Mouse (Mus musculus): Measurements from ENCODE around the gene Cyp1b1. TPM values are rescaled to one million over a fixed set of nuclear protein-coding genes. Genes with fewer than 3 reads are reported as not detected.

Gene Cyp1b1
- 1 to 10 TPM in 1 of 2 experiments, under 1 TPM in 1; 0.26 to 1.3 TPM for total RNA-seq (2021)
- long read RNA-seq, experiment 1, partial matches to known transcripts = 1 of 1 reads
- long read RNA-seq, experiment 1, other reads (novel, unspliced or antisense) = 0 of 1 reads
- long read RNA-seq, experiment 2 = 0 reads

GRCm38 (mm10) chr17:79714931-79715637 is at the start of gene Cyp1b1:
TSS of gene Cyp1b1 (minus strand) at chr17:79715061.
- intact Hi-C loops (cut with DNase I) = loop anchor here (5.0 kb wide), 1 partner anchor 53 kb away; no protein-coding TSS in a partner anchor

GRCm38 (mm10) chr17:79761841-79762240 is 47.0 kb upstream of the Cyp1b1 start:
- no peak for DNase-seq
- intact Hi-C loops (cut with DNase I) = no loop called here

More at GRCm38 (mm10) chr17:79714931-79715637, at the start of gene Cyp1b1:
- no peak for DNase-seq

- DNase-seq = no peak
- intact Hi-C loops (cut with DNase I) = no loop called here
Measured at GRCm38 (mm10) chr17:79753831-79754230, 39.0 kb upstream of the Cyp1b1 start.

- no peak for DNase-seq
- intact Hi-C loops (cut with DNase I) = no loop called here
Measured at GRCm38 (mm10) chr17:79752836-79753235, 38.0 kb upstream of the Cyp1b1 start.

GRCm38 (mm10) chr17:79751661-79752191 is 36.9 kb upstream of the Cyp1b1 start:
- DNase-seq = no peak
- intact Hi-C loops (cut with DNase I) = no loop called here

- DNase-seq = no peak
- intact Hi-C loops (cut with DNase I) = loop anchor here (5.0 kb wide), 1 partner anchor 38 kb away; no protein-coding TSS in a partner anchor
Measured at GRCm38 (mm10) chr17:79749647-79750046, 34.8 kb upstream of the Cyp1b1 start.

- intact Hi-C loops (cut with DNase I) = loop anchor here (5.0 kb wide), 1 partner anchor 40 kb away; no protein-coding TSS in a partner anchor
- no peak for DNase-seq
Measured at GRCm38 (mm10) chr17:79746954-79747353, 32.1 kb upstream of the Cyp1b1 start.

GRCm38 (mm10) chr17:79746146-79746591 is 31.3 kb upstream of the Cyp1b1 start:
- DNase-seq = no peak
- intact Hi-C loops (cut with DNase I) = loop anchor here (5.0 kb wide), 1 partner anchor 41 kb away; no protein-coding TSS in a partner anchor

- intact Hi-C loops (cut with DNase I) = loop anchor here (5.0 kb wide), 1 partner anchor 42 kb away; no protein-coding TSS in a partner anchor
Measured at GRCm38 (mm10) chr17:79745051-79745731, 30.3 kb upstream of the Cyp1b1 start.

GRCm38 (mm10) chr17:79743507-79743906 is 28.6 kb upstream of the Cyp1b1 start:
- no peak for DNase-seq
- intact Hi-C loops (cut with DNase I) = no loop called here

More at GRCm38 (mm10) chr17:79745051-79745731, 30.3 kb upstream of the Cyp1b1 start:
- DNase-seq = no peak

GRCm38 (mm10) chr17:79742635-79743034 is 27.8 kb upstream of the Cyp1b1 start:
- intact Hi-C loops (cut with DNase I) = no loop called here
- DNase-seq = no peak

GRCm38 (mm10) chr17:79738847-79739498 is 24.1 kb upstream of the Cyp1b1 start:
- DNase-seq = no peak
- intact Hi-C loops (cut with DNase I) = no loop called here

GRCm38 (mm10) chr17:79737598-79737997 is 22.7 kb upstream of the Cyp1b1 start:
- intact Hi-C loops (cut with DNase I) = no loop called here
- DNase-seq = no peak

GRCm38 (mm10) chr17:79733039-79733438 is 18.2 kb upstream of the Cyp1b1 start:
- no peak for DNase-seq
- intact Hi-C loops (cut with DNase I) = no loop called here

GRCm38 (mm10) chr17:79730988-79731387 is 16.1 kb upstream of the Cyp1b1 start:
- intact Hi-C loops (cut with DNase I) = no loop called here

GRCm38 (mm10) chr17:79728585-79729503 is 14.0 kb upstream of the Cyp1b1 start:
- intact Hi-C loops (cut with DNase I) = no loop called here
- no peak for DNase-seq

More at GRCm38 (mm10) chr17:79730988-79731387, 16.1 kb upstream of the Cyp1b1 start:
- no peak for DNase-seq

- intact Hi-C loops (cut with DNase I) = no loop called here
Measured at GRCm38 (mm10) chr17:79728053-79728584, 13.3 kb upstream of the Cyp1b1 start.

GRCm38 (mm10) chr17:79726613-79727012 is 11.8 kb upstream of the Cyp1b1 start:
- intact Hi-C loops (cut with DNase I) = no loop called here
- no peak for DNase-seq

More at GRCm38 (mm10) chr17:79728053-79728584, 13.3 kb upstream of the Cyp1b1 start:
- no peak for DNase-seq

- DNase-seq = no peak
- intact Hi-C loops (cut with DNase I) = no loop called here
Measured at GRCm38 (mm10) chr17:79720681-79721080, 5.8 kb upstream of the Cyp1b1 start.
